Mouse (Mus musculus) CH12F3 (cell line): Measurements from ENCODE around the gene Stard13.

Experiments
- in situ Hi-C: fragments of 300-500 bp; cut with MboI; formaldehyde crosslinking; loops from 2 replicates; pipeline ENCODE4 v1.14.3; 2020; ENCODE audit warnings: low sequenced_read_pairs

The Stard13 gene

GRCm38 (mm10) chr5:151066016-151066415 is 167.6 kb downstream of the Stard13 start:
- in situ Hi-C loops, result no loop called here

DNA sequence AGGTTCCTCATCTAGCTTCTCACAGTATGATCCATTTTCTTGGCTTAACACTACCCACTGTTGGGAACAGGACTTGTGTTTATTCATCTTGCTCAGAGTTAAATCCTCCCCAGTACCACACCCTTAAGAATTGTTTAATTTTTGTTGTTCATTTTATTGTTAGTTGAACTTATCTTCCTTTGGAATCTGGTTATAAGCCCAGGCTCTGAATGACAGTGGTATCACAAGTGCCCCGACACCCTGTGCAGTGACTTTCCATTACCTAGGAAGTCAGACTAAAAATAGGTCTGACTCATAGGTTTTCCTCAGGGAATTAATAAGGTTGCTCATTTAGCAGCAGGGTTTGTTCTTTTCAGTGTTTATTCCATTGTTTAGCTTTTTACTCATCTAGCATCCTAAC is 168.4 kb downstream of the Stard13 start:
- in situ Hi-C loops, result no loop called here

- in situ Hi-C loops, result no loop called here
Observed at GRCm38 (mm10) chr5:151061942-151062341, 171.7 kb downstream of the Stard13 start.

DNA sequence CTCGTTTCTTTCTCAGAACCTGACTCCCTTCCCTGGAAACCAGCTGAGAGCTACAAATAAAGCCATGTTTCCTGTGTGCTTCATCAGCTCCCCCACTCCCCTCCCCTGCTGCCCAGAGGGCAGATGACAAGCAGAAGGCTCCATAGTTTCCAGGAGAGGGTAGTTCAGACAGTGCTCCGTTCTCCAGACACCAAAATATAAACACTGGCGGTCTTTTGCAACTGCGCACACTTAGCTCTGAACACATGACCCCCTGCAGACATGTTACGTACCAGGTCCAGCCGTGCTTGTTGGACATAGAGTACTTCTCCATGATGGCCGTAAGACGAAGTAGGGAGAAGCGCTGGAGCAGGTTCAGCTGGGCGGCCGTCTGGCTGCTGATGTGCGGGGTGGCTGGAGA is 173.2 kb downstream of the Stard13 start:
- in situ Hi-C loops, result no loop called here

DNA sequence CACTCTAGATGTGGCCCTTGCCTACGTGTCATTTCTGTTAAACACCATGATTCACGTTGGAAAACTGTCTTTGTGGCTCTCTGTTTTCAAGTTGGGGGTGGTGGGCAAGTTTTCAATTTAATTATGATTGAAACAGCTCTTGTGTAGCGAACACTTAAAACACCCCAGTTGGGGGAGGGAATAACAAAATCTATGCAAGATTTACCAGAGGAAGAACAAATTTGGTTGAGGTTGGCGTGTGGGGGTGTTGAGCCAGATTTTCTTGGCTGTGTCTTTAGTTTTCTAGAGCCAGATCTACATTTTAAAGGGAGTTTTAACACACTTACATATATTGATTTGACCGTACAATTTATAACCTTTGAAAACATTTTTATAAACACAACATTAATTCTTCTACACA is 173.9 kb downstream of the Stard13 start:
- in situ Hi-C loops, result no loop called here

DNA sequence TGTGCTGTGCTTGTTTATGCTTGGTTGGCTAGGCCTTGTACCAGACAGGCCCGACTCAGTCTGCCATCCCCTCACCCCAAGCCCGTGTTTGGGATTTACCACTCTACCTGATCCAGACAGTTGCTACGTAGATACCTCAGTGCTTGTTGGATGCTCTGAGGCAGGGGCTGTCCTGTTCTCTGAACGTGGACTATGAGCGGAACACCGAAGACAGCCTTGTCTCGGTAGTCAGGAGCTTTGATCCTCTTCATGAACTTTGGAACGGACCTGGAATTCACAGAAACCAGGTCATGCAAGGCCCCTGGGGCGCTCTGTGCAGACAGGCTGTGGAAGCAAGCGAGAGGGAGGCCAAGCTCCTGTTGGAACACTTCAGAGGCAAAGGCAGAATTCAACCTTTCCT is 174.3 kb downstream of the Stard13 start:
- in situ Hi-C loops, result no loop called here

GRCm38 (mm10) chr5:151057716-151058115 is 175.9 kb downstream of the Stard13 start:
- in situ Hi-C loops, result no loop called here

DNA sequence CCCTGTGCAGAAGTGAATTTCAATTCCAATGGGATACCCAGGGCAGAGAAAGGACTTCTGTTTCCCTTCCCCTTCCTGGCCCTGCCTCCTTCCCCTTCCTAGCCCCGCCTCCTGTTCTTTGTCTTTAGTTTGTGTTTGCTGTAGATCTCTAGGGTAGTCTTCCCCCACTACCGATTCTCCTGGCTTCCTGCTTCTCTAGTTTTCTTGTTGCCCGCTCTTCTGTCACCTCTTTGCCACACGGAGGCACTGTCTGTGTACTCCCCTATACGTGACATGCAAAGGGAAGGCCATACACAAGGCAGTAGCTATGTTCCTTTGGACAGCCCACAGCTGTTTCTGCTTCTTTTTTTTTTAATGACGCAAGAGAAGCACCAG is 176.7 kb downstream of the Stard13 start:
- in situ Hi-C loops, result no loop called here

DNA sequence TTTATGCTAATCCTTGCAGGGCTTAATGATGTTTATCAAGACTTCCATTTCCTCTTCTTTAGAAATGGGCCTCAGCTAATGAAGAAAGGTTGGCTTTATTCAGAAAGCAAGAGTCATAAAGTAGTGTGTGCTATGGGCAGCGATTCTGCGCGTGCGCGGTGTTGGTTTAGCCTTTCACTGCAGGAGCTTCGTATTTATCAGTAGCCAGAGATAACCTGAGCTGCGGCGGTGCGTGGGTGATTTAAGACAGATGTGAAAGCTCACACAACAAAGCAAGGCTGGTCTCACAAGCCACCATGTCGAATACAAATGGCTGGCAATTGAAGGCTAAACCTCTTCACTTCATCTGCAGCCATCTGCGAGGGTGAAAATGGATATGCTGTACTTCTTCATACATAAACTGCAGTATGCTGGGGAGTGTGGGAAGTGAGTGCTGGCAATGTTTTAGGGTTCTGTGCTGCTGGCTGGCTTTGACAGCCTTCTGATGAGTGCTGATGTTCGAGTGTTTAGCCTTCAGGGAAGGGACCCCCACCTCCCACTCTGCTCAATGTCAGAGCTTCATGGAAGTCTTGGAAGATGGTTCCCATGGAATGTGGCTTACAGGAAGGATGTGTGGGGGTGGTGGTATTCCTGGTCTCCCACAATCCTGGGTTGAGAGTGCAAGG is 177.2 kb downstream of the Stard13 start:
- in situ Hi-C loops, result no loop called here

GRCm38 (mm10) chr5:151055426-151056090 is 178.1 kb downstream of the Stard13 start:
- in situ Hi-C loops, result no loop called here

DNA sequence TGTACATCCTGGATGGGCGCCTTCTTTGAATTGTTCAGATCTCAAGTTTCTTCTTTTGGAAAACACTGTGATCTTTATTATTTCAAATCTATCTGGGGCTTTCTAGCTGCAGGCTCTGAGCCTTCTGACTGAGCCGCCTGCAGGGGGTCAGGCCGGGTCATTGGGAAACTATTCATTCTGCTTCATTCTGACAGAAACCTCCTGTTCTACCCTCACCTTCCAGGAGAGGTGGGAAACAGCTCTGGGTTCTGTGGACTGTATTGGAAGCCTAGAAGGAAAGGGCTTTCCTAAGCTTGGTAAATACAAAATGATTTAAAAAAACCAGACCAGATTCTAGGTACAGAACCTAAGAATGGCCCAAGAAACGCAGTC is 178.9 kb downstream of the Stard13 start:
- in situ Hi-C loops, result no loop called here

- in situ Hi-C loops, result no loop called here
Observed at GRCm38 (mm10) chr5:151054100-151054742, 179.4 kb downstream of the Stard13 start.

DNA sequence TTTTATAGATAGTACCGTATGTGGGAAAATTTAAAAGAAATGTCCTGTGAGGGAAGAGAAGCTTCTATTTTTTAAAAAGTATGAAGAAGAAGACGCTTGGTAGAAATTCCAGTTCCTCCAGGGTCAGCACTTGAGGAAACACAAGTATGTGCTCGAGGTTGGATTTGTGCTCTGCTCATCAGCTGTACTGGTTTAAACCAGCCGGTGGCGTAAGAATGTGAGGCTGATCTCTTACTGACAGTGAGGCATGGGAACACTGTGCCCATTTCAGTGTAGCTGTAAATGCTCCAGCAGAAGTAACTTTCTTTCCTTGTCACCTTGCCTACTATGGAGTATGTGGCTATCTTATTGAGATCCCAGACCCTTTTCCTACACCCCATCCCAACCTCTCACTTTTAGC is 180.4 kb downstream of the Stard13 start:
- in situ Hi-C loops, result no loop called here

DNA sequence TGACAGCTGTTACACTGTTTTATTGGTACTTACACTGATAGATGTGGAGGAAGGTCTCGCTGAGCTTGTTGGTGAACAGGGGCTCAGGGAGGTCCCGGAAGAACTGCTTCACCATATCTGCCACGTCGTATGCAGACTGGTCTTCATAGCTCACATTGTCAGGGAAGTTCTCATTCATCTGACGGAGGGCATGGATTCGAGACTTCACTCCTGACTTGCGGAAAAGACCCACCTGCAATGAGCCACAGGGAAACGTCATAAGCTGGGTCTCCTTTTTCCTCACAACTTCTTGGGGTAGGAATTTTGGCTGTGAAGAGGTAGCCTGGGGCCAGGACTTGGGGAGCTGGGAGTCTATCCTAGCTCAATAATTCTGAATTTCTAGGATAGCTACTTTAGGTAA is 181.3 kb downstream of the Stard13 start:
- in situ Hi-C loops, result no loop called here

DNA sequence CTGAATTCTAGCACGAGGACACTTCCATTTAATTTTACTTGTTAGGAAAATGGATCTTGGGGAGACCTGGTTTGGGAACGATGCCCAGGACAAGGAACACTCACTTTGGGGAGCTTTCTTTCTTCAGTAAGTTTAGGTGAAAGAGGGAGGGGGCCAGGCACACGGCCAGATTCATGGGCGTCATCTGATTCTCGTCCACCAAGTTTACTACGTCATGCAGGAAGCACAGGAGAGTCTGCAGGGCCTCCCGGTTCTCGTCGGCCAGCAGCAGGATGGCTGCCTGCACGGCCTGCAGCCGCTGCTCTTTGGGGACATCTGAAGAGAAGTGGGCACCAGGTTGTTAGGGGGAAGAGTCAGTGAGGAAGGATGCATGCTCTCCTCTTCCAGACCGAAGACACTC is 186.1 kb downstream of the Stard13 start:
- in situ Hi-C loops, result no loop called here

GRCm38 (mm10) chr5:151046917-151047316 is 186.7 kb downstream of the Stard13 start:
- in situ Hi-C loops, result no loop called here

GRCm38 (mm10) chr5:151046131-151046530 is 187.5 kb downstream of the Stard13 start:
- in situ Hi-C loops, result no loop called here

DNA sequence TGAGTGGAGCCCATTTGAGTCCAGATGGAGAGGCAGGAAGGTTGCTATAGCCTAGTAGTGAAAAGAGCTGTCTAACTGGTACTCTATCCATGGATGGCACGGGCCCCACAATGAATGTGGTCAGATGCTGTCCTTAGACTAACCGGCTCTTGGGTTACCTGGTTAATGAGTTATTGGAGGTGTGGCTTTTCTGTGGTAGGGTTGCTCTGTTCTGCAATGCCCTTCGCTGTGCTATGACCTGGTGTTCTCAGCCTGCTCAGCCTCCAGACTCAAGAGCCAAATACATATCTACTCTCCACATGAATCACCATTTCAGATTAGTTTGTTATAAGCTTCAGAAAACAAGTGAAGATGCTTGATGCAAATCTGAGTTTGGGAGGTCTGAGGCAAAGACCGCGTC is 190.7 kb downstream of the Stard13 start:
- in situ Hi-C loops, result no loop called here

- in situ Hi-C loops, result no loop called here
Observed at GRCm38 (mm10) chr5:151037871-151038270, 195.8 kb downstream of the Stard13 start.

GRCm38 (mm10) chr5:151034715-151035512 is 198.7 kb downstream of the Stard13 start:
- in situ Hi-C loops, result no loop called here

DNA sequence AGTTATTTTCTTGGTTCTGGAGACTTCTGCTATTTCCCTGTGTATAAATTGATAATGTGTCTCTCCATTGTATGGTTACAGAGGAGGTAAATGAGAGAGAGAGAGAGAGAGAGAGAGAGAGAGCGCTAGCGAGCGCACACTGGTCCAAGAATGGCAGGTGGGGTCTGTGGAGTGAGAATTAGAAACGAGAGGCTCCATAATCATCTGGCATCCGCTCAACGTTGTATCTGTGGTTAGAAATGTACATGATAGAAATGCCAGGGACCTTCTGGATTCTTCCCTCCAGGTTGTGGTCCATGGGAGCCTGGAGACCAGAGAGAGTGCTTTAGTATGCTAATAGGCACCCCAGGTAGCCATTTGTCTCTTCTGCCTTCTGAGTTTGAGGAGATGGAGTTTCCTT is 204.7 kb downstream of the Stard13 start:
- in situ Hi-C loops, result no loop called here

- in situ Hi-C loops, result no loop called here
Observed at GRCm38 (mm10) chr5:151027171-151027570, 206.5 kb downstream of the Stard13 start.
